Mouse (Mus musculus) MEL (cell line): ENCODE data around the gene Cd200. TPM values are rescaled to one million over a fixed set of nuclear protein-coding genes. Genes with fewer than 3 reads are reported as not detected.

Source experiments
- DNase-seq: peaks from one replicate; pipeline ENCODE4 v3.0.0; 2011; ENCODE audit warnings: low read depth, low spot score
- H3K27ac ChIP-seq: 2 replicates; pipeline ENCODE4 v1.5.1; 2012; ENCODE audit warnings: low read depth, mild to moderate bottlenecking, control low read depth, low read length, moderate library complexity; ENCODE audit not compliant: control insufficient read depth
- H3K27me3 ChIP-seq, 2 experiments: fragments of 150-350 bp in 1 of 2; sonication (generic) in 1 of 2; 2 replicates each; pipeline ENCODE4 v1.6.1; 2012; ENCODE audit warnings: low read length in 2 of 2, mild to moderate bottlenecking in 2 of 2, improper control_type of control experiment in 1 of 2, moderate library complexity in 1 of 2; ENCODE audit not compliant: insufficient read depth in 2 of 2, control insufficient read depth in 1 of 2
- H3K36me3 ChIP-seq, 2 experiments: 2 replicates each; pipeline ENCODE4 v1.6.1; 2012 to 2014; ENCODE audit warnings: low read length in 2 of 2, improper control_type of control experiment in 1 of 2, inconsistent platforms in 1 of 2, mild to moderate bottlenecking in 1 of 2; ENCODE audit not compliant: insufficient read depth in 2 of 2, control insufficient read depth in 1 of 2
- H3K4me1 ChIP-seq, 2 experiments: fragments of 150-350 bp in 1 of 2; sonication (generic) in 1 of 2; 2 replicates each; pipeline ENCODE4 v1.6.1; 2012; ENCODE audit warnings: low read length in 2 of 2, improper control_type of control experiment in 1 of 2, mild to moderate bottlenecking in 1 of 2; ENCODE audit not compliant: insufficient read depth in 2 of 2, control insufficient read depth in 1 of 2
- H3K4me3 ChIP-seq, 2 experiments: fragments of 150-350 bp in 1 of 2; sonication (generic) in 1 of 2; 2 replicates each; pipeline ENCODE4 v1.5.1; 2012; ENCODE audit warnings: low read depth in 2 of 2, low read length in 2 of 2, mild to moderate bottlenecking in 2 of 2, moderate library complexity in 2 of 2, control low read depth in 1 of 2, improper control_type of control experiment in 1 of 2; ENCODE audit not compliant: control insufficient read depth in 1 of 2, insufficient read depth in 1 of 2
- H3K79me2 ChIP-seq: 2 replicates; pipeline ENCODE4 v1.6.1; 2012; ENCODE audit warnings: mild to moderate bottlenecking, low read length, moderate library complexity; ENCODE audit not compliant: control insufficient read depth, poor library complexity, insufficient read depth
- H3K9ac ChIP-seq: 2 replicates; pipeline ENCODE4 v1.6.1; 2012; ENCODE audit warnings: low read depth, mild to moderate bottlenecking, control low read depth, low read length, moderate library complexity; ENCODE audit not compliant: control insufficient read depth, poor library complexity, severe bottlenecking
- H3K9me3 ChIP-seq: fragments of 150-350 bp; sonication (generic); replicated peaks from 2 replicates; pipeline ENCODE4 v1.6.1; 2012; ENCODE audit warnings: mild to moderate bottlenecking, low read length, improper control_type of control experiment, moderate library complexity; ENCODE audit not compliant: insufficient read depth
- BHLHE40 ChIP-seq: IDR thresholded peaks from 2 replicates; pipeline ENCODE4 v1.6.1; 2012; ENCODE audit warnings: low read depth, mild to moderate bottlenecking, inconsistent platforms, low read length, improper control_type of control experiment, borderline replicate concordance
- CHD1 ChIP-seq: IDR thresholded peaks from 2 replicates; pipeline ENCODE4 v1.6.1; 2012; ENCODE audit warnings: low read depth, mild to moderate bottlenecking, inconsistent platforms, low read length, improper control_type of control experiment
- CHD2 ChIP-seq: IDR thresholded peaks from 2 replicates; pipeline ENCODE4 v1.6.1; 2011; ENCODE audit warnings: low read length, improper control_type of control experiment
- CTCF ChIP-seq, 3 experiments: IDR thresholded peaks in 2 of 3; conservative IDR thresholded peaks in 1 of 3; 2 replicates each; pipeline ENCODE4 v1.5.1; 2011 to 2012; ENCODE audit warnings: low read length in 3 of 3, low read depth in 2 of 3, mild to moderate bottlenecking in 2 of 3, improper control_type of control experiment in 1 of 3, inconsistent platforms in 1 of 3, mixed read lengths in 1 of 3, moderate library complexity in 1 of 3; ENCODE audit not compliant: control insufficient read depth in 1 of 3, insufficient read depth in 1 of 3, poor library complexity in 1 of 3, severe bottlenecking in 1 of 3
- E2F4 ChIP-seq: IDR thresholded peaks from 2 replicates; pipeline ENCODE4 v1.6.1; 2011; ENCODE audit warnings: low read depth, low read length, improper control_type of control experiment, borderline replicate concordance
- ELF1 ChIP-seq: IDR thresholded peaks from 2 replicates; pipeline ENCODE4 v1.6.1; 2014; ENCODE audit warnings: low read depth, mild to moderate bottlenecking, inconsistent platforms, low read length, improper control_type of control experiment, moderate library complexity
- EP300 ChIP-seq, 2 experiments: IDR thresholded peaks; 2 replicates each; pipeline ENCODE4 v1.6.1; 2011; ENCODE audit warnings: improper control_type of control experiment in 2 of 2, low read length in 2 of 2, low read depth in 1 of 2, mild to moderate bottlenecking in 1 of 2
- GABPA ChIP-seq: IDR thresholded peaks from 2 replicates; pipeline ENCODE4 v1.6.1; 2012; ENCODE audit warnings: low read depth, mild to moderate bottlenecking, inconsistent platforms, low read length, improper control_type of control experiment, moderate library complexity
- JUND ChIP-seq: IDR thresholded peaks from 2 replicates; pipeline ENCODE4 v1.6.1; 2011; ENCODE audit warnings: low read depth, mild to moderate bottlenecking, improper control_type of control experiment, low read length
- MXI1 ChIP-seq: IDR thresholded peaks from 2 replicates; pipeline ENCODE4 v1.6.1; 2011; ENCODE audit warnings: mild to moderate bottlenecking, low read depth, low read length, improper control_type of control experiment
- MYB ChIP-seq: IDR thresholded peaks from 2 replicates; pipeline ENCODE4 v1.6.1; 2011; ENCODE audit warnings: mild to moderate bottlenecking, low read depth, low read length, improper control_type of control experiment
- NRF1 ChIP-seq: IDR thresholded peaks from 2 replicates; pipeline ENCODE4 v1.6.1; 2014; ENCODE audit warnings: low read depth, mild to moderate bottlenecking, inconsistent platforms, low read length, improper control_type of control experiment, moderate library complexity; ENCODE audit not compliant: poor library complexity, insufficient read depth, severe bottlenecking
- POLR2A ChIP-seq, 2 experiments: IDR thresholded peaks; 2 replicates each; pipeline ENCODE4 v1.6.1; 2011 to 2012; ENCODE audit warnings: low read length in 2 of 2, mild to moderate bottlenecking in 2 of 2, control low read depth in 1 of 2, improper control_type of control experiment in 1 of 2, low read depth in 1 of 2, moderate library complexity in 1 of 2; ENCODE audit not compliant: control insufficient read depth in 1 of 2, insufficient read depth in 1 of 2, poor library complexity in 1 of 2
- POLR2AphosphoS5 ChIP-seq: IDR thresholded peaks from 2 replicates; pipeline ENCODE4 v1.6.1; 2012; ENCODE audit warnings: low read depth, borderline replicate concordance, mild to moderate bottlenecking, inconsistent platforms, low read length, moderate library complexity, mixed read lengths
- RAD21 ChIP-seq: IDR thresholded peaks from 2 replicates; pipeline ENCODE4 v1.6.1; 2011; ENCODE audit warnings: mild to moderate bottlenecking, low read depth, low read length, improper control_type of control experiment
- RCOR1 ChIP-seq: IDR thresholded peaks from 2 replicates; pipeline ENCODE4 v1.6.1; 2012; ENCODE audit warnings: low read depth, mild to moderate bottlenecking, inconsistent platforms, low read length, improper control_type of control experiment
- SIN3A ChIP-seq: IDR thresholded peaks from 2 replicates; pipeline ENCODE4 v1.6.1; 2012; ENCODE audit warnings: low read length, improper control_type of control experiment, inconsistent platforms
- SMC3 ChIP-seq: IDR thresholded peaks from 2 replicates; pipeline ENCODE4 v1.6.1; 2011; ENCODE audit warnings: low read depth, low read length, improper control_type of control experiment
- TBP ChIP-seq: IDR thresholded peaks from 2 replicates; pipeline ENCODE4 v1.8.0; 2011; ENCODE audit warnings: low read depth, low read length, improper control_type of control experiment
- USF1 ChIP-seq: IDR thresholded peaks from 2 replicates; pipeline ENCODE4 v1.6.1; 2014; ENCODE audit warnings: low read depth, mild to moderate bottlenecking, inconsistent platforms, low read length, improper control_type of control experiment, moderate library complexity
- USF2 ChIP-seq, 2 experiments: IDR thresholded peaks; 2 replicates each; pipeline ENCODE4 v1.6.1; 2011 to 2012; ENCODE audit warnings: improper control_type of control experiment in 2 of 2, low read length in 2 of 2, borderline replicate concordance in 1 of 2, inconsistent platforms in 1 of 2, low read depth in 1 of 2, mild to moderate bottlenecking in 1 of 2; ENCODE audit not compliant: insufficient read depth in 1 of 2
- ZC3H11A ChIP-seq: IDR thresholded peaks from 2 replicates; pipeline ENCODE4 v1.6.1; 2012; ENCODE audit warnings: low read depth, mild to moderate bottlenecking, inconsistent platforms, low read length, improper control_type of control experiment
- ZKSCAN1 ChIP-seq: IDR thresholded peaks from 2 replicates; pipeline ENCODE4 v1.6.1; 2012; ENCODE audit warnings: low read depth, mild to moderate bottlenecking, inconsistent platforms, low read length, improper control_type of control experiment, moderate library complexity
- ZMIZ1 ChIP-seq: IDR thresholded peaks from 2 replicates; pipeline ENCODE4 v1.6.1; 2012; ENCODE audit warnings: low read depth, mild to moderate bottlenecking, inconsistent platforms, low read length, improper control_type of control experiment, moderate library complexity
- ZNF384 ChIP-seq: IDR thresholded peaks from 2 replicates; pipeline ENCODE4 v1.6.1; 2012; ENCODE audit warnings: low read depth, mild to moderate bottlenecking, inconsistent platforms, low read length, improper control_type of control experiment
- polyA plus RNA-seq, 2 experiments: library from polyadenylated mRNA; stranded (reverse) in 1 of 2; unstranded in 1 of 2; fragments of >175 nt in 1 of 2; fragments of >200 nt in 1 of 2; gene quantifications; 2 replicates each; pipeline versions ENCODE4 v1.2.1 to v1.2.4; 2012; ENCODE audit warnings: low replicate concordance in 2 of 2, low read depth in 1 of 2; ENCODE audit not compliant: insufficient read length in 2 of 2, insufficient read depth in 1 of 2, missing spikeins in 1 of 2
- total RNA-seq: library from RNA; depleted of rRNA; stranded (reverse); fragments of 300-350 nt; gene quantifications from 2 replicates; pipeline ENCODE4 v1.2.3, GENCODE M21; 2012

The Cd200 gene
- total and polyA plus RNA-seq, 3 experiments, result not detected

GRCm38 (mm10) chr16:45366111-45366510 lies 42.7 kb downstream of the Cd200 start:
- no peak for DNase-seq
- Histone ChIP-seq H3K4me3 (no peak overlapping the region), H3K9ac (no peak overlapping the region), H3K4me1 (no peaks in the 10 kb centered on the region), H3K27ac (no peak overlapping the region), H3K9me3 (no peaks in the 10 kb centered on the region), H3K27me3 (no peaks in the 10 kb centered on the region), H3K36me3 (no peaks in the 10 kb centered on the region), H3K79me2 (no peaks in the 10 kb centered on the region)
- TF ChIP-seq POLR2AphosphoS5, result no peak
- no peak for TF ChIP-seq SIN3A
- TF ChIP-seq POLR2A (IDR thresholded peaks at IDR 0.05; ENCODE audit: control insufficient read depth in 1 of 2, insufficient read depth in 1 of 2, low read depth in 1 of 2, low read length in 2 of 2, poor library complexity in 1 of 2), result no peak
- TF ChIP-seq ZKSCAN1, result no peak
- TF ChIP-seq BHLHE40, result no peak

GRCm38 (mm10) chr16:45365353-45365752 lies 43.5 kb downstream of the Cd200 start:
- no peaks in the 10 kb centered on the region for H3K79me2 ChIP-seq
- TF ChIP-seq CTCF (IDR thresholded peaks at IDR 0.05 in 2 of 3, conservative IDR thresholded peaks at IDR 0.05 in 1 of 3; ENCODE audit: control insufficient read depth in 1 of 3, insufficient read depth in 1 of 3, low read depth in 2 of 3, low read length in 3 of 3, poor library complexity in 1 of 3, severe bottlenecking in 1 of 3) (no peak), POLR2A (IDR thresholded peaks at IDR 0.05; ENCODE audit: control insufficient read depth in 1 of 2, insufficient read depth in 1 of 2, low read depth in 1 of 2, low read length in 2 of 2, poor library complexity in 1 of 2) (no peak), ZNF384 (no peak), ZKSCAN1 (no peak), NRF1 (no peak), GABPA (no peak), CHD1 (no peak), JUND (no peak), TBP (no peak), E2F4 (no peak)
- no peaks in the 10 kb centered on the region for H3K9me3 ChIP-seq
- DNase-seq, result no peak
- no peak overlapping the region for H3K27ac ChIP-seq
- no peaks in the 10 kb centered on the region for H3K4me1 ChIP-seq
- no peaks in the 10 kb centered on the region for H3K36me3 ChIP-seq
- no peak overlapping the region for H3K4me3 ChIP-seq
- no peak overlapping the region for H3K9ac ChIP-seq
- H3K27me3 ChIP-seq, result no peaks in the 10 kb centered on the region

DNA sequence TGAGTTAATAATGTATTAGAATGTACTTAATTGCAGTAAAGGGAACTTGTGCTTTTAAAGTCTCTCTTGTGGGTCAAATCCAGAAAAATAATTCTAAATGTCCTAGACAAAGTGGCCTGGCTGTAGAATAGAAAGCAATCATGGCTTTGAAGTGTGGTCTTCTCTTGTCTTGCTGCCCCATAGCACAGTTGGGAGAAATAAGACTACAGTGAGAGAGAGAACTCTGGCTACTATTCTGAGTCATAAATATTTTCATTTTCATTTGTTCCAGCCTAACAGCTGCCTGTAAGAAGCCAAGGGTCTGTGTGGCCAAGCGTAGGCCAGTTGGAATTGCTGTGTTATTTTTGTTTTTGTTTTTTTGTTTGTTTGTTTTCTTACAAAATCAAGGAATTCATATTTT lies 44.2 kb downstream of the Cd200 start:
- Histone ChIP-seq H3K9me3 (no peaks in the 10 kb centered on the region), H3K4me1 (no peaks in the 10 kb centered on the region), H3K79me2 (no peaks in the 10 kb centered on the region), H3K27ac (no peak overlapping the region), H3K36me3 (no peaks in the 10 kb centered on the region), H3K27me3 (no peaks in the 10 kb centered on the region), H3K4me3 (no peak overlapping the region), H3K9ac (no peak overlapping the region)
- DNase-seq, result no peak
- no peak for TF ChIP-seq RAD21
- TF ChIP-seq MYB, result no peak
- no peak for TF ChIP-seq GABPA
- TF ChIP-seq RCOR1, result no peak
- TF ChIP-seq SMC3, result no peak
- no peak for TF ChIP-seq ELF1
- TF ChIP-seq ZMIZ1, result no peak
- no peak for TF ChIP-seq POLR2A (IDR thresholded peaks at IDR 0.05; ENCODE audit: control insufficient read depth in 1 of 2, insufficient read depth in 1 of 2, low read depth in 1 of 2, low read length in 2 of 2, poor library complexity in 1 of 2)
- no peak for TF ChIP-seq USF2 (IDR thresholded peaks at IDR 0.05; ENCODE audit: borderline replicate concordance in 1 of 2, insufficient read depth in 1 of 2, low read depth in 1 of 2, low read length in 2 of 2)
- no peak for TF ChIP-seq CHD2
- no peak for TF ChIP-seq USF1
- TF ChIP-seq ZC3H11A, result no peak
- TF ChIP-seq EP300 (IDR thresholded peaks at IDR 0.05; ENCODE audit: low read depth in 1 of 2, low read length in 2 of 2), result no peak
- TF ChIP-seq SIN3A, result no peak
- TF ChIP-seq CTCF (IDR thresholded peaks at IDR 0.05 in 2 of 3, conservative IDR thresholded peaks at IDR 0.05 in 1 of 3; ENCODE audit: control insufficient read depth in 1 of 3, insufficient read depth in 1 of 3, low read depth in 2 of 3, low read length in 3 of 3, poor library complexity in 1 of 3, severe bottlenecking in 1 of 3), result no peak
- TF ChIP-seq JUND, result no peak
- TF ChIP-seq MXI1, result no peak
